25 mouse cellular contexts compared by ENCODE assay signal in genomic region chr11:49621953-49622352, GRCm38 (mm10). TPM values are rescaled to one million over a fixed set of nuclear protein-coding genes. Genes with fewer than 3 reads are reported as not detected.
"Had no signal": no experiment of that assay in that cellular context is flagged by ENCODE, and none has a peak within 500 bp of the region (broad histone marks: within the 10 kb centered on the region; RNA-seq: fewer than 3 reads in every experiment).

No protein-coding gene starts in this region.

- H3K27me3 ChIP-seq: forebrain, embryonic 15.5 days; hindbrain, embryonic 13.5 days; hindbrain, embryonic 15.5 days; kidney, embryonic 15.5 days; limb, embryonic 13.5 days; limb, embryonic 15.5 days had no signal

- H3K4me1 ChIP-seq: forebrain, embryonic 15.5 days; hindbrain, embryonic 13.5 days; hindbrain, embryonic 15.5 days; limb, embryonic 13.5 days; limb, embryonic 15.5 days; liver, embryonic 12.5 days had no signal

- ATAC-seq: forebrain, embryonic 15.5 days; forebrain, postnatal 0 days; hindbrain, postnatal 0 days; intestine, embryonic 16.5 days; liver, embryonic 12.5 days had no signal

- H3K4me3 ChIP-seq: forebrain, embryonic 15.5 days; heart, embryonic 10.5 days; hindbrain, embryonic 13.5 days; hindbrain, embryonic 15.5 days; kidney, embryonic 15.5 days; limb, embryonic 13.5 days; limb, embryonic 15.5 days; liver, embryonic 12.5 days had no signal

- H3K36me3 ChIP-seq: forebrain, embryonic 15.5 days; heart, embryonic 10.5 days; hindbrain, embryonic 13.5 days; hindbrain, embryonic 15.5 days; kidney, embryonic 15.5 days; limb, embryonic 13.5 days; limb, embryonic 15.5 days; liver, embryonic 12.5 days had no signal

- H3K9me3 ChIP-seq: forebrain, embryonic 15.5 days; heart, embryonic 10.5 days; hindbrain, embryonic 13.5 days; hindbrain, embryonic 15.5 days; kidney, embryonic 15.5 days; limb, embryonic 13.5 days; limb, embryonic 15.5 days; liver, embryonic 12.5 days had no signal

- H3K27ac ChIP-seq: forebrain, embryonic 15.5 days; heart, embryonic 10.5 days; hindbrain, embryonic 13.5 days; hindbrain, embryonic 15.5 days; hindbrain, postnatal 0 days; kidney, embryonic 15.5 days; limb, embryonic 13.5 days; limb, embryonic 15.5 days; liver, embryonic 12.5 days; liver, embryonic 14.5 days had no signal

- H3K4me2 ChIP-seq: forebrain, embryonic 15.5 days; hindbrain, embryonic 13.5 days; hindbrain, embryonic 15.5 days; kidney, embryonic 15.5 days; limb, embryonic 13.5 days; limb, embryonic 15.5 days; liver, embryonic 12.5 days had no signal

- DNase-seq: forebrain, postnatal 0 days; gastrocnemius, postnatal 14 days; gastrocnemius, postnatal 36 days; heart, postnatal 14 days; kidney, adult 11 months; layer of hippocampus, adult 9-11 months; layer of hippocampus, postnatal 36 days; left cerebral cortex, postnatal 4 days; lung, adult 18-20 months had no signal

- H3K9ac ChIP-seq: forebrain, embryonic 15.5 days; forebrain, postnatal 0 days; hindbrain, embryonic 13.5 days; hindbrain, embryonic 15.5 days; kidney, embryonic 15.5 days; limb, embryonic 13.5 days; limb, embryonic 15.5 days; liver, embryonic 12.5 days; liver, embryonic 14.5 days had no signal

RNA-seq across cellular contexts. Expression of gene Scgb3a1, which starts 41.5 kb away (rescaled TPM):
- polyA plus RNA-seq: forebrain, embryonic 15.5 days; forebrain, postnatal 0 days; gonadal fat pad, adult 2 months; hindbrain, embryonic 11.5 days; hindbrain, embryonic 13.5 days; intestine, embryonic 14.5 days; intestine, embryonic 16.5 days; kidney, embryonic 15.5 days; limb, embryonic 11.5 days; limb, embryonic 13.5 days; limb, embryonic 15.5 days; liver, embryonic 12.5 days; liver, embryonic 14.5 days; liver, embryonic 16.5 days had no signal
